8 mouse cellular contexts compared by ENCODE assay signal in the genomic region with DNA sequence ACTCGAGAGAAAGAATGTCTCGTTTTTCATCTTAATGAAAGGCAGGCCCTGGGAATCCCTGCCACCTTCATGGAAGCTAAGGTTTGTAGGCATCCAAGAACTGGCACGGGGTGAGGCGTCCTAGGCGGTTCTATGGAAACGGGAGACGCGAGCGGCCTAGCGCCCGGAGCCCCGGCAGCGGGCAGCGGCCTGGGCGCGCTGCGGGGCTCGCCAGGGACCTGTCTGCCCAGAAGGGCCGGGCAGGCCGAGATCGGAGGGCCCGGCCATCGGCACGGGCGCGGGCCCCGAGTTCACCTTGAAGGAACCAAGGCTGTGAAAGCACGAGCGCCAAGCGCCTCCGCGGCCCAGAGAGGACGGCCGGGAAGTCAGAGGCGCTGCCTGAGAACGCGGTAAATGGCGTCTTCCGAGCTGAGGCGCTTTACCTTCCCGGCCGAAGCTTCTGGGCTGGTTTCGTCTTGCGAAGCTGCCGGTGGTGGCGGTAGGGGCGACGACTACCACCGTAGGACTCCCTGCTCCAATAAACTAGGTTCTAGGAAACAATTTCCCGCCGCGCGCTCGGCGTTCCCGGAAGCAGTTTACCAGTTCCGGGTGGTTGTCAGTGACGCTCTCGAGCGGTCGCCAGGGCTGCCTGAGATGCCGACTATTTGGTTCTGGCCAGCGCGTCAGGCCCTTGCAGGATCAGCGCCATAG. TPM values are rescaled to one million over a fixed set of nuclear protein-coding genes. Genes with fewer than 3 reads are reported as not detected.
DNase-seq lines count a peak whose midpoint lies in the region; ATAC-seq and TF ChIP-seq lines count a peak whose summit lies in the region.

Slf1 (minus strand) TSS at position 543 of the 690 bp plus-strand sequence.
2210408I21Rik (plus strand) TSS at position 610 of the 690 bp plus-strand sequence.

- H3K4me2 ChIP-seq in kidney, embryonic 15.5 days, result peak within 1 kb of the TSS; percentile 59

- under 1% methylated on average over 65 of the region's 65 CpGs for WGBS in heart, embryonic 10.5 days
- 0% methylated on average over 65 of the region's 65 CpGs for WGBS in kidney, embryonic 15.5 days

- no peaks in the 10 kb centered on the region for H3K36me3 ChIP-seq in heart, embryonic 10.5 days
- H3K36me3 ChIP-seq in kidney, embryonic 15.5 days, result no peaks in the 10 kb centered on the region

- ATAC-seq in kidney, embryonic 15.5 days (replicated peaks; ENCODE audit: low FRiP score), result peak; percentile 99
- peak; percentile 95 for ATAC-seq in monocyte, adult 5-6 weeks (replicated peaks; ENCODE audit: insufficient number of reproducible peaks, low FRiP score, low TSS enrichment, poor library complexity, severe bottlenecking)

- peak; percentile 91 for DNase-seq in A20 (ENCODE audit: low read depth, low spot score)
- peak; percentile 95 for DNase-seq in heart, embryonic 10.5 days (ENCODE audit: low spot score)
- peak; percentile 88 for DNase-seq in liver
- peak; percentile 80 to 88 for DNase-seq in spleen, postnatal 4 days (ENCODE audit: low spot score in 2 of 2)

- TF ChIP-seq CTCF in bone marrow macrophage, adult 2 months (IDR thresholded peaks at IDR 0.05; ENCODE audit: low read depth, low read length), result no peak
- TF ChIP-seq CTCF in embryonic fibroblast, embryonic 13.5 days (IDR thresholded peaks at IDR 0.05; ENCODE audit: borderline replicate concordance, insufficient read depth, low read length), result no peak

- no peaks in the 10 kb centered on the region for H3K9me3 ChIP-seq in heart, embryonic 10.5 days
- no peaks in the 10 kb centered on the region for H3K9me3 ChIP-seq in kidney, embryonic 15.5 days (replicated peaks)

- H3K27me3 ChIP-seq in heart, embryonic 10.5 days (ENCODE audit: insufficient read depth, poor library complexity, severe bottlenecking), result no peaks in the 10 kb centered on the region
- no peaks in the 10 kb centered on the region for H3K27me3 ChIP-seq in kidney, embryonic 15.5 days

- no peak for TF ChIP-seq POLR2A in bone marrow macrophage, adult 2 months (IDR thresholded peaks at IDR 0.05; ENCODE audit: borderline replicate concordance, low read depth, low read length)
- TF ChIP-seq POLR2A in embryonic fibroblast, embryonic 13.5 days (IDR thresholded peaks at IDR 0.05; ENCODE audit: low read depth, low read length), result peak; percentile 59; the same call in 1 of the 2 replicates

- peak within 1 kb of the TSS; percentile 72 for H3K4me3 ChIP-seq in bone marrow macrophage, adult 2 months (ENCODE audit: insufficient read depth, low read length)
- peak within 1 kb of the TSS; percentile 83 for H3K4me3 ChIP-seq in embryonic fibroblast, embryonic 13.5 days (ENCODE audit: insufficient read depth, low read length)
- H3K4me3 ChIP-seq in heart, embryonic 10.5 days, result peak within 1 kb of the TSS; percentile 83
- H3K4me3 ChIP-seq in kidney, embryonic 15.5 days (replicated peaks), result peak within 1 kb of the TSS; percentile 96

- peak within 1 kb of the TSS; percentile 97 for H3K9ac ChIP-seq in kidney, embryonic 15.5 days

- peaks cover 2% of the 10 kb centered on the region; the same call in 1 of the 2 replicates for H3K4me1 ChIP-seq in bone marrow macrophage, adult 2 months (ENCODE audit: control insufficient read depth, insufficient read depth, low read length)
- no peaks in the 10 kb centered on the region for H3K4me1 ChIP-seq in embryonic fibroblast, embryonic 13.5 days (ENCODE audit: control insufficient read depth, insufficient read depth, low read length)
- peaks cover 5% of the 10 kb centered on the region; the same call in 1 of the 2 replicates for H3K4me1 ChIP-seq in heart, embryonic 10.5 days
- peaks cover 5% of the 10 kb centered on the region; the same call in 1 of the 2 replicates for H3K4me1 ChIP-seq in kidney, embryonic 15.5 days

- H3K27ac ChIP-seq in bone marrow macrophage, adult 2 months (ENCODE audit: insufficient read depth, low read depth, low read length), result peak within 1 kb of the TSS; percentile 9; the same call in 1 of the 2 replicates
- no peak within 1 kb of the TSS for H3K27ac ChIP-seq in embryonic fibroblast, embryonic 13.5 days (ENCODE audit: insufficient read depth, low read length)
- peak within 1 kb of the TSS; percentile 90 for H3K27ac ChIP-seq in heart, embryonic 10.5 days
- peak within 1 kb of the TSS; percentile 96 for H3K27ac ChIP-seq in kidney, embryonic 15.5 days

RNA-seq across cellular contexts. Expression of gene Slf1, which starts in this region (rescaled TPM):
- polyA plus RNA-seq in bone marrow macrophage, adult 2 months (2012; ENCODE audit: insufficient read depth, insufficient read length, missing spikeins), result 7.2 and 8.0 TPM in 2 replicates
- polyA plus RNA-seq in embryonic fibroblast, embryonic 13.5 days (2011; ENCODE audit: insufficient read length, low read depth, missing spikeins), result 10.2 and 15.7 TPM in 2 replicates
- 29.4 and 35.6 TPM in 2 replicates for polyA plus RNA-seq in heart, embryonic 10.5 days (2016; fragmentation: Nextera tagmentation; extraction: Ambion mirVana)
- polyA plus RNA-seq in kidney, embryonic 15.5 days (2015; fragmentation: Nextera tagmentation; extraction: Ambion mirVana), result 38.2 and 39.3 TPM in 2 replicates
- total RNA-seq in monocyte, adult 5-6 weeks (2017), result 13.0 to 20.9 TPM (median 15.4 TPM) in 3 replicates

RNA-seq across cellular contexts. Expression of gene 2210408I21Rik, which starts in this region (rescaled TPM):
- polyA plus RNA-seq in bone marrow macrophage, adult 2 months (2012; ENCODE audit: insufficient read depth, insufficient read length, missing spikeins), result 2.8 and 3.3 TPM in 2 replicates
- polyA plus RNA-seq in embryonic fibroblast, embryonic 13.5 days (2011; ENCODE audit: insufficient read length, low read depth, missing spikeins), result 9.8 and 11.2 TPM in 2 replicates
- 6.2 and 6.5 TPM in 2 replicates for polyA plus RNA-seq in heart, embryonic 10.5 days (2016; fragmentation: Nextera tagmentation; extraction: Ambion mirVana)
- 8.0 and 10.8 TPM in 2 replicates for polyA plus RNA-seq in kidney, embryonic 15.5 days (2015; fragmentation: Nextera tagmentation; extraction: Ambion mirVana)
- total RNA-seq in monocyte, adult 5-6 weeks (2017), result 0.64 to 3.6 TPM (median 0.67 TPM) in 3 replicates
